ENCODE assay signal across 11 mouse cellular contexts in the genomic region with DNA sequence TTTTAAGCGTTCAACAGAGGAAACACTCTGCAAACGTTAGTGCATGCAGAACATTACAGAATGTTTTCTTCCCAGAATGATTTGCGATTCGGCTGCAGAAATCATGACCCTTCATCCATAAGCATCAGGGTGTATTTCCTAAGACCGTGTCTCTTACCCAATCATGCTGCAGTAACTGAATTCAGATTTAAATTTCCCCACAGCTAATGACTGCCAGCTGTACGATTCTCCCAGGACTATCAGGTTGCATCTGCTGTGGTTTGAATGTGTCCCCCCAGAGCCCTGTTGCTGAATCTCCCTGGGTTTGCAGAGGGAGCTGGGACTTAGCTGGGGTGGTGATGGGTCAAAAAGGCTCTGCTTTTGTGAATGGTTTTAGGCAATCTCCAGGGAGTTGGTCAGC. TPM values are rescaled to one million over a fixed set of nuclear protein-coding genes. Genes with fewer than 3 reads are reported as not detected.
DNase-seq lines count a peak whose midpoint lies in the region; ATAC-seq and TF ChIP-seq lines count a peak whose summit lies in the region.
"Had no signal": no experiment of that assay in that cellular context is flagged by ENCODE, and none has a peak within 500 bp of the region (broad histone marks: within the 10 kb centered on the region; RNA-seq: fewer than 3 reads in every experiment).

No protein-coding gene starts in this region.

- no peak for ATAC-seq in lung, embryonic 14.5 days (ENCODE audit: insufficient read depth)
- ATAC-seq in neural tube, embryonic 15.5 days (ENCODE audit: low FRiP score), result no peak

- H3K36me3 ChIP-seq in lung, embryonic 14.5 days (ENCODE audit: insufficient read depth), result no peaks in the 10 kb centered on the region
- 0 out of 2 replicates have a peak, but pooled peaks cover 3% of the 10 kb centered on the region for H3K36me3 ChIP-seq in neural tube, embryonic 15.5 days

- no peak for TF ChIP-seq CTCF in lung, embryonic 14.5 days (IDR thresholded peaks at IDR 0.05; ENCODE audit: low read depth)

- H3K27ac ChIP-seq in lung, embryonic 14.5 days (ENCODE audit: low read depth), result no peak overlapping the region
- H3K27ac ChIP-seq in neural tube, embryonic 15.5 days (replicated peaks), result peak overlapping the region; percentile 4

- no peaks in the 10 kb centered on the region for H3K9me3 ChIP-seq in lung, embryonic 14.5 days (ENCODE audit: low read depth, low read length)
- H3K9me3 ChIP-seq in neural tube, embryonic 15.5 days (replicated peaks), result 0 out of 2 replicates have a peak, but pooled peaks cover 9% of the 10 kb centered on the region

- H3K4me1 ChIP-seq in lung, embryonic 14.5 days (ENCODE audit: insufficient read depth), result no peaks in the 10 kb centered on the region
- peaks cover 25% of the 10 kb centered on the region for H3K4me1 ChIP-seq in neural tube, embryonic 15.5 days

- H3K27me3 ChIP-seq in lung, embryonic 14.5 days (ENCODE audit: insufficient read depth, low read length), result no peaks in the 10 kb centered on the region
- no peaks in the 10 kb centered on the region for H3K27me3 ChIP-seq in neural tube, embryonic 15.5 days (replicated peaks)

- H3K9ac ChIP-seq in lung, embryonic 14.5 days, result no peak overlapping the region
- no peak overlapping the region for H3K9ac ChIP-seq in neural tube, embryonic 15.5 days (replicated peaks)

- no peak overlapping the region for H3K4me3 ChIP-seq in lung, embryonic 14.5 days (ENCODE audit: low read depth, low read length)
- no peak overlapping the region for H3K4me3 ChIP-seq in neural tube, embryonic 15.5 days (replicated peaks)

- no peak overlapping the region for H3K4me2 ChIP-seq in lung, embryonic 14.5 days
- no peak overlapping the region for H3K4me2 ChIP-seq in neural tube, embryonic 15.5 days

- DNase-seq in lung, embryonic 14.5 days, result peak; percentile 50
- DNase-seq in lung, postnatal 25 days (ENCODE audit: low spot score), result no peak
- peak; percentile 81 for DNase-seq in embryo, embryonic 10.5 days (ENCODE audit: low spot score)
- DNase-seq in gonadal fat pad, adult 2 months (ENCODE audit: low read depth), result peak; percentile 63
- no peak for DNase-seq in layer of hippocampus, adult 8-10 months (ENCODE audit: low spot score in 2 of 2)
- no peak for DNase-seq in spleen, adult 12 weeks (ENCODE audit: low spot score)
- DNase-seq: adrenal gland, adult 8-10 months; kidney, postnatal 14 days; right cerebral cortex, postnatal 4 days; thymus, postnatal 14 days had no signal

- WGBS in lung, embryonic 14.5 days, result 37% methylated on average over 6 of the region's 6 CpGs
- WGBS in neural tube, embryonic 15.5 days, result 21% methylated on average over 6 of the region's 6 CpGs

RNA-seq across cellular contexts. Expression of gene Hlcs, which starts 5.4 kb away (rescaled TPM):
- polyA plus RNA-seq in lung, embryonic 14.5 days (2014; fragmentation: Nextera tagmentation; extraction: Ambion mirVana), result 8.0 and 8.8 TPM in 2 replicates
- 13.0 and 13.6 TPM in 2 replicates for polyA plus RNA-seq in gonadal fat pad, adult 2 months (2012; rRNA removed)
- polyA plus RNA-seq in neural tube, embryonic 15.5 days (2015; fragmentation: Nextera tagmentation; extraction: Ambion mirVana), result 8.3 and 8.7 TPM in 2 replicates
- 10 to 100 TPM; 14.0 to 16.5 (median 15.7) TPM for total RNA-seq in layer of hippocampus, adult 8-10 months (2022)

RNA-seq across cellular contexts. Expression of gene Ripply3, which starts 20.3 kb away (rescaled TPM):
- polyA plus RNA-seq in lung, embryonic 14.5 days (2014; fragmentation: Nextera tagmentation; extraction: Ambion mirVana), result 22.7 and 23.9 TPM in 2 replicates
- polyA plus RNA-seq in gonadal fat pad, adult 2 months (2012; rRNA removed), result 2.5 and 2.7 TPM in 2 replicates
- 0.81 and 0.88 TPM in 2 replicates for polyA plus RNA-seq in neural tube, embryonic 15.5 days (2015; fragmentation: Nextera tagmentation; extraction: Ambion mirVana)
- under 1 TPM in 3 of 4 experiments, not detected in 1; 0.21 to 0.71 (median 0.57) TPM for total RNA-seq in layer of hippocampus, adult 8-10 months (2022)

Comparison
In these comparisons a context has a peak if more than half of its experiments do, and no peak if none do; other contexts are left out.
1. DNase-seq: peak in lung, embryonic 14.5 days (single experiment), embryo, embryonic 10.5 days (single experiment) and gonadal fat pad, adult 2 months (single experiment); none in lung, postnatal 25 days (single experiment), layer of hippocampus, adult 8-10 months (0 of 2) and spleen, adult 12 weeks (single experiment).